Mouse (Mus musculus) embryonic fibroblast, embryonic 13.5 days (primary cell): ENCODE data around the gene Lrp8.

Source experiments
- CTCF ChIP-seq: IDR thresholded peaks from 2 replicates; pipeline ENCODE4 v1.5.1; 2011; ENCODE audit warnings: mild to moderate bottlenecking, control low read depth, low read length, moderate library complexity, borderline replicate concordance; ENCODE audit not compliant: insufficient read depth
- POLR2A ChIP-seq: IDR thresholded peaks from 2 replicates; pipeline ENCODE4 v1.6.1; 2011; ENCODE audit warnings: low read depth, mild to moderate bottlenecking, control low read depth, low read length, moderate library complexity

GRCm38 (mm10) chr4:107846795-107847194, 44.7 kb downstream of the Lrp8 start:
- TF ChIP-seq CTCF (no peak), POLR2A (no peak)
